Mouse (Mus musculus) thymus, postnatal 36 days (tissue): ENCODE measurements at regions not wholly inside any gene's neighbourhood (a gene's known extent, or its start where the extent isn't known, plus 50 kb on each side); places are given as distances from the start of the nearest gene placed in this dataset.

ENCODE experiments used
- DNase-seq, 2 experiments: peaks; one replicate each; pipeline ENCODE4 v3.0.0; 2022; ENCODE audit warnings: mixed read lengths in 2 of 2

GRCm38 (mm10) chr1:88966416-88966815, 103.8 kb upstream of the Sh3bp4 start:
- no peak for DNase-seq

GRCm38 (mm10) chr1:88968142-88968541, 102.1 kb upstream of the Sh3bp4 start:
- DNase-seq, result no peak

GRCm38 (mm10) chr1:88969016-88969415, 101.2 kb upstream of the Sh3bp4 start:
- DNase-seq, result no peak

- DNase-seq, result no peak
Observed at GRCm38 (mm10) chr1:88969630-88970029, 100.6 kb upstream of the Sh3bp4 start.

GRCm38 (mm10) chr1:88976101-88976500, 94.1 kb upstream of the Sh3bp4 start:
- no peak for DNase-seq

- no peak for DNase-seq
Observed at GRCm38 (mm10) chr1:88988011-88988695, 82.1 kb upstream of the Sh3bp4 start.

- DNase-seq, result no peak
Observed at GRCm38 (mm10) chr1:88994588-88995331, 75.5 kb upstream of the Sh3bp4 start.

GRCm38 (mm10) chr1:88995945-88996344, 74.3 kb upstream of the Sh3bp4 start:
- no peak for DNase-seq

GRCm38 (mm10) chr1:88996657-88997056, 73.6 kb upstream of the Sh3bp4 start:
- no peak for DNase-seq

- no peak for DNase-seq
Observed at GRCm38 (mm10) chr1:88997847-88998246, 72.4 kb upstream of the Sh3bp4 start.

- DNase-seq, result no peak
Observed at GRCm38 (mm10) chr1:89002326-89002725, 67.9 kb upstream of the Sh3bp4 start.

GRCm38 (mm10) chr1:89003752-89004151, 66.5 kb upstream of the Sh3bp4 start:
- DNase-seq, result no peak

GRCm38 (mm10) chr1:89007476-89007875, 62.7 kb upstream of the Sh3bp4 start:
- no peak for DNase-seq

GRCm38 (mm10) chr1:89010170-89010569, 60.0 kb upstream of the Sh3bp4 start:
- no peak for DNase-seq

GRCm38 (mm10) chr1:89011454-89011853, 58.8 kb upstream of the Sh3bp4 start:
- DNase-seq, result no peak

- no peak for DNase-seq
Observed at GRCm38 (mm10) chr1:89015385-89015784, 54.8 kb upstream of the Sh3bp4 start.

GRCm38 (mm10) chr1:89015845-89016244, 54.4 kb upstream of the Sh3bp4 start:
- DNase-seq, result no peak

GRCm38 (mm10) chr1:89019778-89020373, 50.3 kb upstream of the Sh3bp4 start:
- no peak for DNase-seq
